Mouse (Mus musculus): ENCODE results near the gene Mest.

Mest gene

DNA sequence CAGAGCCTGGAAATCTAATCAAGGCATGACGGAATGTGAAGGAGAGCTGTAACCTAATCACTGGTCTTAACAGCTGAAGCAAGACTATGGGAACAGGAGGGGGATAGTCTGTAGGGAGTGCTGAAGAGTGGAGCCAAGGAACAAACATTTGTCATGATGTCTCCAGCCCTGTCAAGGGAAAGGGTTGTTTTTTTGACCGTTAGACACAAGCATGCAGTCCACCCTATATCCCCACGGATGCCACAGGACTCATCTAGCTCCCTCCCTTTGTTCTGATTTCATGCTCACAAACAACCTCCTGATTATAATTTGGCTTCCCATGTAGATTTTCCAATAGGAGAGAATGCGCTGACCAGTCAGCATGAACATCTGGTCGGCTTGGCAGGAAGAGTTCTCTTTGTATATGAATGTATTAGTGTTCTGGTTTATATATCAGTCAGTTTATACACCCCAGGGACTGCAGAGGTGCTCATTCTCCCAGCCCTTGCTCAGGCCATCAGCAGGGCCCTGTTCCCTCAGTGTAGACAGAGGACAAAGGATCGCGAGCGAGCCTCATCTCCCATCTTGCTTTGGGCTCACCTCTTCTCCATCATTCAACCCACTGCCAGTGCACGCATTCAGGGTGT, 19.3 kb upstream of the Mest start:
- DNase-seq (ENCODE audit: low spot score in 2 of 2), result no peak

DNA sequence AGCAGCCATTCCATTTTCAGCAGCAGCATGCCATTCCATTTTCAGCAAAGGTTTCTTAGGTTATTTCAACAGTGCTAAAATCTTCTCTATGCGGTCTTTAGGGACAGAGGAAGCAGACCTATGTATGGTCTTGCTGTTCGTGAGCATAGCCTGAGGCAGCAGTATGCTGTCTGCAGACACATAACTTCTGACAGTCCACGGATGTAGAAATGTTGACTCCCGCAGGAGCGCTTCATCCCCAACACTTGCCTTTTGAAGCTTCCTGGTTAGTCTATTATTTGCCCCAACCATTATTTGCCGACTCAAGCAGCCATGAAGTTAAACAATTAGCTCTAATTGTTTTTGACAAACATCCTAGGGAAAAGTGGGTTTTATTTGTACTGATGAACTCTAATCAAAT, 14.2 kb upstream of the Mest start:
- no peak for DNase-seq (ENCODE audit: low spot score in 2 of 2)

DNA sequence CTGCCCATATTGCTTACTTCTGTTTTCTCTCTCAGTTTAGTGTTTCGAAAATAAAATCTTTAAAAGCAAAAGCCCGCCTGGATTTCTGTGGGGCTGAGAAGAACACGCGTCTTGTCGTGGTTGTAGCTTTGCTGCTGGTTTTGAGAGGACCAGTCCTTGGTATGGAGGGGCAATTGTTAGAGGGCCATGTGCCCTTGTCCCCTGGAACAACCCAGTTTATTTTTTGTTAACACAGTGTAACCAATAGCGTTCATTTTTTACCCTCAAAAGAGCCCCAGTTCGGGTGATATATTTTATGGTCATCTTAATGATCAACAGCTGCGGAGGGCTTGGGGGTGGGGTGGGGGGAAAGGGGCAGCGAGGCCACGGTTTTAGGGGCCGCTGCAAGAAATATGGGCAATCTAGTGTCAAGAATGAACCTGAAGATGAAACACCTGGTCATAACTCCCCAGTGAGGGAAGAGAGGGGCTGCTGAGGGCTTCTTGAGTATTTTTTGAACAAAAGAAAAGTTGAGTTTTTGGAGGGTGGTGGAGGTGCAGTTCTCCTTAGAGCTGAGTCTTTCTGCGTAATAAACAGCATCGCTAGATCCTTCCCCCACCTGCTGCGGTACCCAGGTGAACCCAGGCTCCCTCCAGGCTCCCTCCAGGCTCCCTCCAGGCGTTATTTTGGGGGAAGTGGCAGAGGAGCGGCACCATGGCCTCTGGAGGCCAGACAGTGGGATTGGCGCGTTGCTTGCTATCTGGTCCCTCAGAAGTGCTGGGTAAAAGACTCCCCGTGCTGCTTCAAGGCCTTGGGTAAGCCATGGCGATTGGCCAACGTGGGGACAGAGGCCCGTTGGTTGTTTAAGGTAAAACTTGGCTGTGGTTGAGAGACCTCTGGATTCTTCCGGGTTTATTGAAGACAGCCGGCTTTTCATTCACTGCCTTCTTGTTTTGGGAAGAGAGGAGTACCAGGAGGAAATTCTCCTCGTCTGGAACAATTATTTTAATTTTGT, 12.7 kb upstream of the Mest start:
- no peak for DNase-seq (ENCODE audit: low spot score in 2 of 2)

DNA sequence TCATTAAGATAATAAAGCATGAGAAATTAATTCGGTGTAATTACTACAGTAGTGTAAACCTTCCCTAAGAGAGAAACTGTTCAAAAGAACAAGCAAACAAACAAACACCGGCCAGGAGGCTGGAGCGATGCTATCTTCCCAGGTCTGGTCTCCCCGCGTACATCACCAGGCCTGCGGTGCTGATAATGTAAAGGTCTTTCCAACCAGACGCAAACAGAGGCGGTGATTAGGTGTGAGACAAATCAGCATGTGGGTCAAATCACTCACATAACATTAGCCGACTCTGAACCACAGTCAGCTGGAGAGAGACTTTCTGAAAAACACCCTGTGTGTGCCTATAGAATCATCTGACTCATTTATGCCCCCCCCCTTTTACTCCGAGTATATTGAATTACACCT, 12.0 kb upstream of the Mest start:
- DNase-seq (ENCODE audit: low spot score in 2 of 2), result no peak

DNA sequence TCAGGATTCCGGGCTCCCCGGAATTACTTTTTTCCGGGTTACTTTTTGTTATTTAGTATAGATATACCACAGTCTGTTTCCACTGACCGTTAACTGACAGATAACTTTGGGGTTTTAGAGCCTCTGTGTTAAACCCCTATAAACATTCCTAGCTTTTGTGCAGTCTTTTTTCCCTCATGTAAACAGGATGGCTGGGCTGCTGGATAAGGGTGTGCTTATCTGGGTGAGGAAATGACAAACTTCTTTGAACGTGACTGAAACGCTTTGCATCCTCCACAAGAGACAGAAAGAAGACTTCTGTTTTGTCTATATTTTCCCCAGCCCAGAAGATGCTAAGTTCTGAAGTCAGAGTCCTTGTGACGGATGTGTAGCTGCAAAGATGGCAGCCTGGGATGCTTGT, 10.9 kb upstream of the Mest start:
- no peak for DNase-seq (ENCODE audit: low spot score in 2 of 2)

DNA sequence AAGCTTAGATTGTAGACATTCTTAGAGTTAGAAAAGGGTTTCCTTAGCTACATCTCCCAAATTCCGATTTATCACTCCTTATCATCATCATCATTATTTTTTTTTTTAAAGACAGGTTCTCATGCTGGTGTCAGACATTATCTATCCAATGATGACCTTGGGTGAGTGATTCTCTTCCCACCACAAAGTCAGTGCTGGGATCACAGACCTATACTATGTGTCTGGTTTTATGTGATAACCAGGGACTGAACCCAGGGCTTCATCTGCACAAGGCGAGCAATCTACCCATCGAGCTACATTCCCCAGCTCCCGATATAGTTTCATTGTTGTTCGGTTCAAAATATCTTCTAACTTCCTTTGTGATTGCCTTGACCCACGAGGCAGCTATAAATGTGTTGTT, 9.9 kb upstream of the Mest start:
- no peak for DNase-seq (ENCODE audit: low spot score in 2 of 2)

DNA sequence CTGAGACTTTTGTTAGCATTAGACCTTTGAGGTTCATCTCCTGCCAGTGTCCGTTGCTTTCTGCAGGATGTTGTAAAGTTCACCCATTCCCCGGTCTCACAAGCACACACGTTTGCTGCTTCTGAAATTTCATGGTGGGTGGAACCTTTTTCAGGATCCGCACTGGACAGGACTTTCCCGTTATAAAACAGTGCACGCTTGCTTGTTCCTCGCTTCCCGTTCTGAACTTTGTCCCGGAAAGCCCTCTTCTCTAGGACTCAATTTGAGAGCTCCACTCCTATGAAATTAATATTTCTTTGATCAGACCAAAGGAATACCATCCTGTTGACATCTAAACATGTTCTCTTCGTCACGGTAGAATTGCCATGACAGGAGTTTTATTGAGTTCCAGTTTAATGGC, 9.5 kb upstream of the Mest start:
- DNase-seq (ENCODE audit: low spot score in 2 of 2), result no peak

DNA sequence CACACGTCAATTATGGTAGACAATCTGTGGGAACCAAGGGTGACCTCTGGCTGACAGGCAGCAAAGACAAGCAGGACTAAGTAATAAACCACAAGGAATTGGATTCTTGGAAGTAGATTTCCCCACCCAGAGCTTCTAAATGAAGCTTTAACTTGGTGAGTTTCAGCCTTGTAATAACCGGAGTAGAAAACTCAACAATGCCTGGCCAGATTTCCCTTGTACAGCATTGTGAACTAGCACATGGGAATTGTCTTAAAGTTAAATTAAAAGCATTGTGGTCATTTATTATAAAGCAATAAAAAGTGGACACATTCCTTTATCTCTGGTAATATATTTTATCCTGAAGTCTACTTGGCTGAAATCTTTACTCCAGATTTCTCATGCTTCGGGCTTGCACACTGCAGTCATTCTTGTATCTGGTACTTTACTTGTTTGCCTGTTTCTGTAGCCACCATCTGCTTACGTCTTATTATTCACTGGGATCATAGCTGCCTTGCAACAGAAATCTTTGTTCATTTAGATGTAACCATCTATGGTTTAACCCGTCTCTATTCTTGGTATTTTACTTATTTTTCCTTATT, 8.4 kb upstream of the Mest start:
- no peak for DNase-seq (ENCODE audit: low spot score in 2 of 2)

DNA sequence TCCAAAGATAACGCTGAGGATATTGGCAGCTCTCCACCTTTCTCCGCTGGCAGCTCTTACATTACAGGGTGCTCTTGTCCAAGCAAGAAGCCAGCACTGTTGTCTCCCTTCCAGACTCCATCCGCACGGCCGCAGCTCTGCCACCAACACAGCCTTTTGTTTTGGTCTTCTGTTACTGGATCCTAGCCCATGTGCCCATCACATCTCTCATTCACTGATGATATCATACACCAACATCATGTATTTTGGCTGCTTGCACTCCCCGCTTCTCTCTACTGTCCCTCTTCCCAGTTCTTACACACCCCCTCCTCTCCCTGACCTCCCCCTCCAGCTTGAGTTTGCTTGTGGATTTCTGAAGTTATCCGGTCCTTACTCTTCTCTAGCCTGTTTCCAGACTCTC, 6.6 kb upstream of the Mest start:
- no peak for DNase-seq (ENCODE audit: low spot score in 2 of 2)

DNA sequence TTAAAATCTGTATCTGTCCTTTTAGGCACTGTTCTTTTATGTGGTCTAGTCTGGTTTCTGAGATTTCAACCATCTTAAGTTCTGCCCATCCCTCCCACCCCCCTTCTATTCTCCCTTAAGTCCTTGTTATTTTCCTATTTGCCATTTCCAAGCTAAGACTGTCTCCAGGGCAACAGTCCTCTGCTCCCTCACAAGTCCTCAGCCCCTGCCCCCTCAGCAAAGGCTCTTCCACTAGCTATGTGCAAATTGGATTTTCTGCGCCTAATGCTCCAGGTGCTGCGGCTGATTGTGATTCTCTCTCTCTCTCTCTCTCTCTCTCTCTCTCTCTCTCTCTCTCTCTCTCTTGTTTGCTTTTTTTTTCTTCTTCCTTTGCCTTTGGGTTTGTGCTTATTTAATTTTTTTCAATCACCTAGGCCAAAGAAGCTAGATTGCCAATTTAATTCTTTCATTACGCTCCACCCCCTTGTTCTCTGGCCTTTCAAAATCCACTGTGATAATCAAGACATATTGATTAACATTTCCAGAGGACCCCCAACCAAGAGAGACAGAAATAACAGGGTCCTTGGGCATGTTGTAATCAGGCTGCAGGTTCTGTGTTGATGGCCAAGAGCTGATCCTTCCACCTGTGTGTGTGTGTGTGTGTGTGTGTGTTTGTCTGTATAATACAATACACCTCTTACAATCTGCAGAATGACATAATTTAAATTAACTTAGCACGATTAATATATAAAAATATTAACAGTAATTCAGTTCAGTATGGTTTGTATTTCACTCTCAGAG, 772 bp upstream of the Mest start:
- no peak for DNase-seq (ENCODE audit: low spot score in 2 of 2)

DNA sequence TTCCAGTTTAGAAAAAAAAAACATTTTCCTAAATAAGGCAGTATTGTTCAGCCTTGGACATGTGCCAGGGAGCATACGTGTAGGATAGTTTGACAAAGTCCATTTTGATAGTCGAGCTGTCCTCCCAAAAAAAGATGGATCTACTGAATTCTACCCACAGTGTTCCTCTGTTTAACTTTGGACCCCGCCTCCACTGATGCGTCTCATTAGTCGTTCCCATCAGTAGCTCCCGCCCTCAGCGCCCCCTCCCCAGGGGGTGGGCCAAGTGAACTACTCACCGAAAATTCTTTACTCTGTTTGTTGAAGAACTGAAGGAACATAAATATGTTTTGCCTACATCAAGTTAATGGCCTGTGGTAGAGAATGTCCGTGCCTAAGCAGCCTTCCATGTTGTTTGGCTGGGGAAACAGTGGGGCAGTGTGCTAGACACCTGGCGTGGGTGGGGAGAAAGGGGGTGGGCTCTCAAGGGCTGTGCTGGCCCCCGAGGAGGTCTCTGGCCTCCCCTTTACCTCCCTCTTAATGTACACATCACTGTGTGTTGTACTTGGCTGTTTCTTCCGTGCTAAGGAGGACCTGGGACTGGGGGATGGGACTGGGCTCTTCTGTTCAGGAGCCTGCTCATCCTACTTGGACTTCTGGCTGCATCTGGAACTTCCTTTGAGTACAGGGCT, 7.1 kb downstream of the Mest start:
- no peak for DNase-seq (ENCODE audit: low spot score in 2 of 2)

DNA sequence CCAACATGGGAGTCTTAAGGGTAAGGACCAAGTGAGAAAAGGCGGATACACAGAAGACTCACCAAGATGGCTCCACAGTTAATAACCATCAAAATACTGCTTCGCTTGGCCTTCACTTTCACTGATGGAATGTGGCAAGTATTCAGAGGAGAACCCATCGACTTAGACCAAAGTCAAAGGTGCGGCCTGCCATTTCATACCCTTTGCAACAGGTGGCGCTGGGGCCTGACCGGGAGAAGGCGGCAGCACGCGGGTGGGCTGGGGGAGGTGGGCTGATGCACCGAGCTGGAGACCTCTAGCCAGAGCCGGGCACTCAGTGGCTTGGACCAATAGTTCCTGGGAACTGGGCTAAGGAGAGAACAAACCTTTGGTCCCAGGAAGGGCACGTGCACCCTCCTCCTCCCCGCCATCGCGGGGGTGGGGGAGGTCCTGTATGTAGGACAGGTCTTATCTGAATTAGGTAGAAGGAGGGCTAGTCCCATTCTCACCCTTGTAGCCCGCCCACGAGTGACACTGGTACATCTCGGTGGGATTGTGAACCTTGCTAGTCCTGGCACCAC, 9.3 kb downstream of the Mest start:
- DNase-seq (ENCODE audit: low spot score in 2 of 2), result no peak

DNA sequence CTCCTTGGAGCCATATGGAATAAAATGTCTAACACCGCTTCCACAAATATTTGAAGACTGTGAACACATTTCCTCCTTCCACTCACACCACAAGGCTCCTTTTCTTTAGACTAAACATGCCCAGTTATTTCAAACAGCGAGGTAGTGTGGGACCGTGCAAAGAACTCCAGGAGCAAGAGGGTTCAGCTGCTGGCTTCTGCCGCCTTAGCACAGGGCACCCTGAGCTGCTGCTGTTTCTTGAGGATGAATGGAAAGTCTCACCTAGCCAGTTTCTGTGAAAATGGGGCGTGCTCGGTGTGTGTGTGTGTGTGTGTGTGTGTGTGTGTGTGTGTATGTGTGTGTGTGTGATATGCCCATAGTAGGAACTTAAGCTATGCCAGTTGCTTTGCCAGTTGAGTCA, 11.1 kb downstream of the Mest start:
- no peak for DNase-seq (ENCODE audit: low spot score in 2 of 2)

DNA sequence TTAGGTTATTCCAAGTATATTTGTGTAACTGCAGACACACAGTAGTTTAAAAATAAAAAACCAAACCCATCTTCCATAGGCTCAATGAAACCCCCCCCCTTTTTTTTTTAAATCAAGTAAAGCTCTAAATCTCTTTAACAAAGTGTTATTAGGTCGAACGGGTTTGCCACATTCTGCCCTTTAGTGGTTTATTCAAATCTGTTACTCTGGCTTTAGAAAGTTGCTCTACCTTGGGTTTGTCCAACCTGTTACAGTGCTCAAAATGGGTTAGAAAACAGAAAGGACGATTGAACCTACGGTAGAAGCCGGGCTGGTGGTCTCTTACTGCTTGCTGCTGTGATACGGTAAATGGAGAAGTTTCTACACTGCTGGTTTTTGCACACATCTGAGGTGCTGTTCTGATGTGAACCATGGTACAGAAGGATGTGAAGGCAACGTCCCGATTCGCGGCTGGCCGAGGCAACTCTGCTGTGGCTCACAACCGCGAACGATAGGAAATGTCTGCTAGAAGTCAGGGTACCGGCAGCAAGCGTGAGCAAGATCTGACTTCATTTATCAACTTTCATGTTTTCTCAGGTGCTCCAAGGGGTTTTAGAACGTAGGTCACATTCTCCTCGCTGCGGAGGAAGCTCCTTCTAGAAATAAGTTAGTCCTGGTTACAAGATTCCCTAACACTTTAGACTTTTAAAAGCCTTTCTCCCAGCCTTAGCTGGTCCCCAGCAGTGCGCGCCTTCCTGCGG, 11.8 kb downstream of the Mest start:
- DNase-seq (ENCODE audit: low spot score in 2 of 2), result no peak

DNA sequence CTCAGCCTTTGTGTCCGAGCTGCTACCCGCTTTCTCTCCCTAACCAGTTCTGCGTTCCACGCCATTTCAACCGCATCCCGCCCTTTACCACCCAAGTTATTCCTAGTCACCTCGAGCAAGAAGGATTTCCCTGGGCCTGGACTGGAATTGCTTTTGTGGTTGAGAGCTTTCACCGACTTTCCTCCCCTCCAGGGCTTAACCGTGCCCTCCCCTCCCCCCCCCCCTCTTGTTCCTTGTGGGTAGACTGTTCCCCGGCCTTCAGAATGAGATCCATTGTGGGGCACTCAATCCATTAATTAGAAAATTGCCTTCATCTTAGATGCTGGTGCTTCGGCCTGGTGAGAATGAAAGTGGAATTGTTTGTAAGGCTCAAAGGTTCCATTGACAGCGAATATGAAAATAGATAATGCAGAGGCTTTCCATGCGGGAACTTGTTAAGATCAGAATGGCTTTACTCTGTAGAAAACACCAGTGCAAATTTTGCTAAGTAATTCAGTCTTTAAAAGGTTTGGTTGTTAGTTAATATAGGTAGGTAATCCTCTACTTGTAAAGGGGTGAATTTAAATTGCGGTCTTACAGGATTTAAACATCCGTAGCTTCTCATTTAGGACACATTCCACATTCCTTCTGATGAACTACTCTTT, 12.5 kb downstream of the Mest start:
- DNase-seq (ENCODE audit: low spot score in 2 of 2), result no peak

DNA sequence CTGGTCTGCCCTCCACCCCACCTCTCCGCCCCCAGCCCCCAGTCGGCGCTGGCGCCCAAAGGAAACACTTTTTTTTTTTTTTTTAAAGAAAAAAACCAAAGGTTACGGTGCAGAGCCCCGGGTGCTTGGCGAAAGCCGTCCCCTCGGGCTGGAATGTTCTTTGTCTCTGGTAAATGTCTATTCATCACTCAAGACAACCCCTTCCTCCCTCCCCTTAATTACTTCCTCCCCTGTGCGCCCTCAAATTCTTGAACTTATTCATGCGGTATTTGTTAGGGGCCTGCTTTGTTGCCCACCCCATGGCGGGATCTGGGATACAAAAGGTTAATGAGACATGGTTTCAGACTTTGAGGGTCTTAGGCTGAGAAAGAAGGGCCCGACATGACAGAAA, 13.0 kb downstream of the Mest start:
- no peak for DNase-seq (ENCODE audit: low spot score in 2 of 2)

DNA sequence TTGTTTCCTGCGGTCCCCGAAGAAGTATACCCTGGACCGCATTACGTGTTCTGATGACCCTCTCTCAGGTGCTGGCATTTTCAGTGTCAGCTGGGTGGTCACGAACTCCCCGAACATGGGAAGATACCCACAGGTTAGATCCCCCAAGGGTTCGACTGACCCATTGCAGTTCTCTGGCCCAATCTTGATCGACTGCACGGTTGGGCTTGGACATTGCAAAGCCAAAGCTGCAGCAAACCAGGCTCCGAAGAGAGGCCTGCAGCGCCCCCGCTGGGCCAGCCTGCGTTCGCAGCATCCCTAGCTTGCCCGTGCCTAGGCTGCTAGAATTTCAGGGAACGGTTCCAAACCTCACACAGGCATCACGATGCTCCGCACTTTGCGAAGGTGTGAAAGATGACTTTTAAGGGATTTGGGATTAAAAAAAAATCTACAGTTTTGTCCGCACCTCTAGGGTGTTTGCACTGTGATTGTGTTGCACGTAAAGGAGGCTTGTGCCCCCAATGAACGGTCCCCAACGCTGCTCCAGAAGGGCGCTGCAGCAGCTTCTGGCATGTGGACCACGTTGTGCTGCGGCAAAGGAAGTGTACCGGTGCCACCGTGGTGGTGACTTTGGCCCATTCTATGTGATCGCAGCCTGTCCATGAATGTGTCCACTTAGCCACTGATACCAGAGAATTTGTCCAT, 13.7 kb downstream of the Mest start:
- DNase-seq (ENCODE audit: low spot score in 2 of 2), result peak; percentile 56 to 63

DNA sequence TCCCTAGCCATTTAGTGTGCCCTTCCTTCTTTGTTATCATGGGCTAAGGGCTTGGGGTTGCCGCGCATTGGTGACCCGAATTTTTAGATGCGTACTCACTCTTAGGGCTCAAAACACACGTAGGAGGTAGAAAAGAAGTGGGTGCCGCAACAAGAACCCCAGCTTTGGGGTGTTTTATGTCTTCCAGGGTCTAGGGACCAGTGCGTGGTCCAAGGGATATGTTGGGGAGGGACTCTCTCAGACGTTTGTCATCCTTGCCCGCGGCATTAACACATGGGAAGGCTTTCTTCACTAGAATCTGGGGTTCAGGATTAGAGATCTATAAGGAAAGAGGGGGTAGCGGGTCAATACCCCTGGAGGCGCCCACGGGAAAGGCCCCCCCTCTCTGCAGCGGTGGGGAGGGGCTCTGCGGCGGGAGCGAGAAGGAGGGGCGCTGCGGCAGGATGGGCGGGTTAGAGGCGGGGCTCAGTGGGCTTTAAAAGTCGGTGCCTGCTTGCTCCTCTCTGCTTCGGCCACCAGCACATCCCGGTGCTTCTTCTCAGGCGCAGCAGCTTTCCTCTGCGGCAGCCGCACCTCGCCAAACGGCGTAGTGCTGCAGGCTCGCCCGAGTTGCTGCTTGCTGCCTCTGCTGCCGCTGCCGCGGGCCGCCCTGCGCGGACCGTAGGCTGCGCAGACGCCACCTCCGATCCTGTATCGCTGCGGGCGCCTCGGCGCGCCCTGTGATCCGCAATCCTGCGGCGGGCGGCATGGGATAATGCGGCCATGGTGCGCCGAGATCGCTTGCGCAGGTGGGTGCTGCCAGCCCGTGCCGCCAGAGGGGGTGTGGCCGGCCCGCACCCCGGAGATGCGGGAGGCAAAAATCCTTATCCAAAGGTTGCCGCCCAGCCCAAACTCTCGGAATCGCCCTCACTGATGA, 14.5 kb downstream of the Mest start:
- peak; percentile 57 to 69 for DNase-seq (ENCODE audit: low spot score in 2 of 2)
